Mouse (Mus musculus): ENCODE results near the gene Agxt. TPM values are rescaled to one million over a fixed set of nuclear protein-coding genes. Genes with fewer than 3 reads are reported as not detected.

Agxt gene
- polyA plus RNA-seq (2015; fragmentation: Illumina TruSeq; extraction: RNeasy Lipid Tissue Mini Kit (QIAGEN cat#74804); ENCODE audit: insufficient read depth, low replicate concordance) = not detected

DNA sequence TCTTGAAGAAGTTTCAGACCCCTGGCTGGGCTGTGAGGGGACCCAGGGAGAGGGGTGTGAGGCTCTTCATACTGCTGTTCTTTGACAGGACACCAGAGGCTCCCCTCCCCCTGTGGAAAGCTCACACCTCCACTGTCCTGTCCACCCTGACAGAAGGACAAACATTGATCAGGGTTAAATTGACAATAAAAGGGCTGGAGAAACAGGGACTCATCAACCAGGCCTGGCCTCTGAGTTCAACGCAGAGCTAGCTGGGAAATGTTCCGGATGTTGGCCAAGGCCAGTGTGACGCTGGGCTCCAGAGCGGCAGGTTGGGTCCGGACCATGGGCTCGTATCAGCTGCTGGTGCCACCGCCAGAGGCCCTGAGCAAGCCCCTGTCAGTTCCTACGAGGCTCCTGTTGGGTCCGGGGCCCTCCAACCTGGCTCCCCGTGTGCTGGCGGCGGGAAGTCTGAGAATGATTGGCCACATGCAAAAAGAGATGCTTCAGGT lies at the start of gene Agxt:
Gene Agxt, plus strand, starts transcription at position 205 of the 491 bp plus-strand sequence.

DNA sequence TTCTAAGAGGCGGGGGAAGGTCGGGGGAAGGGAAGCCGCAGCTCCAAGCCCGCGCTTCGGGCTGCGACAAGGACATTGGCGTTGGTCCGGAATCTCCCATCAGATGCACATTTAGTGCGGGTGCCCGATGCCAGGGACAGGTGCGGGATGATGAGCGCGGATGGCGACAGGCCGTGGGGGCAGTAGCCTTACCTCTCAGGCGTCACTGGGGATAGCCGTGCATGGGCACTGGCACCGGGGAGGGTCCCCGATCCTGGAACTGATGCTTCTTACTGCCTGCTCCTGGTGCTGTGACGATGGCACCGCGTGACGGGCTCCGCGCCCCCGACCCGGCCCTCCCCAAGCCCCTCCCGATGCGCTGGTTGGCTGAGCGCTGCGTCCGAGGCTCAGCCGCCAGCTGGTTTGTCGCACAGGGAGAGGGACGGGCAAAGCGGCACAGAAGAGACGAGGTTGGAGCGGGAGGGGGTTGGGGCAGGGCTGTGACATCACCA lies 33.4 kb upstream of the Agxt start, which contains the start of gene Kif1a:
Gene Kif1a, minus strand, starts transcription at position 381 of the 491 bp plus-strand sequence.

DNA sequence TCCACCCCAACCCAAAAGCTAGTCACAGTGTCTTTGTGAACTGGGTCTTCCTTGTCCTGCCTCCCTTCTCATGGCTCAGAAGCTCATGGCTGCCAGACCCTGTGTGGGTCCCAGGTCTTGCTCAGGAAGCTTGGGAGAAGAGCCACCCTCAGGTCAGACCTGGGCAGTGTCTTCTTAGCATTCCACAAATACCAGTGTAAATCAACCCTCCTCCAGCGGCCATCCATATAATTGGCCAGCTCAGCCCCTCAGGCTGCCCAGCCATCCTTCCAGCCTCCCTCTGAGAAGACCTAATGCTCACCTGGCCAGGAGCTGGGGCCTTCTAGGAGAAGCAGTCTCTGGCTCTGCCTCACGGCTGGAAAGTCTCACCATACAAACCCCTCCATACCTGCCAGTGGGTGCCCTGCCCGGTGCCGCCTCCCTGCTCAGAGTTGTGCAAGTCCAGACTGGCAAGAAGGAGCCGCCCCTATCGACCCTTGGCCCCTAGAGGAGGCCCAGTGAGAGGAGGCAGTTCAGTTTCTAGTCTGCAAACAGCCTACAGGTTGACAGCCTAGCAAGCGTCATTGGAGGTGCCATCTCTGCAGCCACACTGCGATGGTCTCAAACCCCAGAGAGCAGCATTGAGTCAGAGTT lies 25.6 kb downstream of the Agxt start, which contains the start of gene 2310007B03Rik:
Gene 2310007B03Rik, minus strand, starts transcription at position 448 of the 633 bp plus-strand sequence.

DNA sequence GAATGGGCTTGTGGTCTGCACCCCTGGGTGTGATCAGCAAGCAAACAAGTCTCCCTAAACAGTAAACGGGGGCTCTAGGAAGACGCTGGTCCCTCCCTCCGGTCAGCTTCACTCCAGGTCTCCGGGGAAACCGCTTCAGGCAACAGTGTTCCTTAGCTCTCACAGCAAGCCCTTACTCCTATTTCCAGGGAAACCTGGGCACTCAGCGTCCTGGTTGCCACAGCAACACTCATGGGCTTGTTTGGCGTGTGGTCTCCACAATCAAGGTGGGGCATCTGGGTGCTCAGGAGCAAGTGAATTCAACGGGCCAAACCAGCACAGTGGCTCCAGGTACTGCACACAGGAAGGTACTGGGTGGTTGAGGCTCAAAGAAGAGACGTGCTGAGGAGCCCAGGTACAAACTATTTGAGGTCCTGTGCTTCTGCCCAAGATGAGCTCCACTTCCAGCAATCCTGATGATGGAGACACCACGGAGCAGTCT lies 33.3 kb downstream of the Agxt start, which contains the start of gene Crocc2:
Gene Crocc2, plus strand, starts transcription at position 431 of the 481 bp plus-strand sequence.

Other genes with a start within 250 kb of the Agxt start
- 0.46 TPM for gene Ankmy1, start 232.3 kb upstream of the Agxt start, polyA plus RNA-seq (2015; fragmentation: Illumina TruSeq; extraction: RNeasy Lipid Tissue Mini Kit (QIAGEN cat#74804); ENCODE audit: insufficient read depth, low replicate concordance)
- gene Dusp28, start 228.3 kb upstream of the Agxt start, polyA plus RNA-seq (2015; fragmentation: Illumina TruSeq; extraction: RNeasy Lipid Tissue Mini Kit (QIAGEN cat#74804); ENCODE audit: insufficient read depth, low replicate concordance) = 4.8 TPM
- gene Rnpepl1, start 224.5 kb upstream of the Agxt start, polyA plus RNA-seq (2015; fragmentation: Illumina TruSeq; extraction: RNeasy Lipid Tissue Mini Kit (QIAGEN cat#74804); ENCODE audit: insufficient read depth, low replicate concordance) = 25.5 TPM
- gene Capn10, start 200.9 kb upstream of the Agxt start, polyA plus RNA-seq (2015; fragmentation: Illumina TruSeq; extraction: RNeasy Lipid Tissue Mini Kit (QIAGEN cat#74804); ENCODE audit: insufficient read depth, low replicate concordance) = 7.0 TPM
- gene Gpr35, start 184.4 kb upstream of the Agxt start, polyA plus RNA-seq (2015; fragmentation: Illumina TruSeq; extraction: RNeasy Lipid Tissue Mini Kit (QIAGEN cat#74804); ENCODE audit: insufficient read depth, low replicate concordance) = 16.5 TPM
- gene Aqp12, start 128.9 kb upstream of the Agxt start, polyA plus RNA-seq (2015; fragmentation: Illumina TruSeq; extraction: RNeasy Lipid Tissue Mini Kit (QIAGEN cat#74804); ENCODE audit: insufficient read depth, low replicate concordance) = not detected
- 0.26 TPM for gene Kif1a, start 33.3 kb upstream of the Agxt start, polyA plus RNA-seq (2015; fragmentation: Illumina TruSeq; extraction: RNeasy Lipid Tissue Mini Kit (QIAGEN cat#74804); ENCODE audit: insufficient read depth, low replicate concordance)
- not detected for gene 2310007B03Rik, start 25.7 kb downstream of the Agxt start, polyA plus RNA-seq (2015; fragmentation: Illumina TruSeq; extraction: RNeasy Lipid Tissue Mini Kit (QIAGEN cat#74804); ENCODE audit: insufficient read depth, low replicate concordance)
- 0.30 TPM for gene Crocc2, start 33.5 kb downstream of the Agxt start, polyA plus RNA-seq (2015; fragmentation: Illumina TruSeq; extraction: RNeasy Lipid Tissue Mini Kit (QIAGEN cat#74804); ENCODE audit: insufficient read depth, low replicate concordance)
- 35.9 TPM for gene Sned1, start 100.6 kb downstream of the Agxt start, polyA plus RNA-seq (2015; fragmentation: Illumina TruSeq; extraction: RNeasy Lipid Tissue Mini Kit (QIAGEN cat#74804); ENCODE audit: insufficient read depth, low replicate concordance)
- 21.9 TPM for gene Mterf4, start 170.7 kb downstream of the Agxt start, polyA plus RNA-seq (2015; fragmentation: Illumina TruSeq; extraction: RNeasy Lipid Tissue Mini Kit (QIAGEN cat#74804); ENCODE audit: insufficient read depth, low replicate concordance)
- gene Ppp1r7, start 207.6 kb downstream of the Agxt start, polyA plus RNA-seq (2015; fragmentation: Illumina TruSeq; extraction: RNeasy Lipid Tissue Mini Kit (QIAGEN cat#74804); ENCODE audit: insufficient read depth, low replicate concordance) = 33.8 TPM
- 2.4 TPM for gene Pask, start 208.2 kb downstream of the Agxt start, polyA plus RNA-seq (2015; fragmentation: Illumina TruSeq; extraction: RNeasy Lipid Tissue Mini Kit (QIAGEN cat#74804); ENCODE audit: insufficient read depth, low replicate concordance)
- 1.3 TPM for gene Ano7, start 238.7 kb downstream of the Agxt start, polyA plus RNA-seq (2015; fragmentation: Illumina TruSeq; extraction: RNeasy Lipid Tissue Mini Kit (QIAGEN cat#74804); ENCODE audit: insufficient read depth, low replicate concordance)